Mouse (Mus musculus) left cerebral cortex, adult 8-10 months (tissue): ENCODE measurements around the gene 9030624G23Rik. TPM values are rescaled to one million over a fixed set of nuclear protein-coding genes. Genes with fewer than 3 reads are reported as not detected.
A peak's percentile ranks its signal among the peaks of the same experiment; 100 is the strongest.
"Not testable (repeated sequence)": the region's sequence is repeated elsewhere in the genome, so short reads cannot be mapped to it uniquely, and the experiment has no call there.

Experiments used
- DNase-seq, 2 experiments: peaks; one replicate each; pipeline ENCODE4 v3.0.0; 2022; ENCODE audit warnings: low spot score in 2 of 2
- total RNA-seq, 4 experiments: library from RNA; stranded (reverse); gene quantifications; 2 replicates each; pipeline ENCODE4 v1.2.4; 2022

Gene 9030624G23Rik
- 1 to 10 TPM; 2.1 to 2.7 (median 2.4) TPM for total RNA-seq

- DNase-seq: peak in 1 of 2 experiments; percentile 39
Measured at GRCm38 (mm10) chr12:24097108-24097520, at the start of gene 9030624G23Rik. Gene 9030624G23Rik (minus strand): TSS chr12:24097246.

- not testable (repeated sequence) for DNase-seq
Measured at GRCm38 (mm10) chr12:24083096-24083495, 13.9 kb downstream of the 9030624G23Rik start.
